Mouse (Mus musculus) forebrain, embryonic 15.5 days (tissue): ENCODE data around the gene Vps37c. TPM values are rescaled to one million over a fixed set of nuclear protein-coding genes. Genes with fewer than 3 reads are reported as not detected.

Source experiments
- polyA plus RNA-seq: library from polyadenylated mRNA; unstranded; fragments of >200 nt; fragmentation: Nextera tagmentation; extraction: Ambion mirVana; gene quantifications from 2 replicates; pipeline ENCODE4 v1.2.1, GENCODE M21; 2015

Gene Vps37c
- polyA plus RNA-seq, 1 experiment from 2014 or later: 39.3 TPM

Other genes starting within 250 kb of the Vps37c start
- gene Lrrc10b, start 231.3 kb upstream of the Vps37c start, polyA plus RNA-seq: 0.40 and 1.1 TPM in 2 replicates
- 1.5 and 3.0 TPM in 2 replicates for gene Ppp1r32, start 205.8 kb upstream of the Vps37c start, polyA plus RNA-seq
- 51.6 and 52.6 TPM in 2 replicates for gene Cpsf7, start 163.5 kb upstream of the Vps37c start, polyA plus RNA-seq
- 62.7 and 63.1 TPM in 2 replicates for gene Sdhaf2, start 162.6 kb upstream of the Vps37c start, polyA plus RNA-seq
- 43.3 and 47.8 TPM in 2 replicates for gene Tmem216, start 132.5 kb upstream of the Vps37c start, polyA plus RNA-seq
- 18.8 and 21.3 TPM in 2 replicates for gene Cyb561a3, start 111.6 kb upstream of the Vps37c start, polyA plus RNA-seq
- gene Tmem138, start 111.4 kb upstream of the Vps37c start, polyA plus RNA-seq: 39.0 and 40.5 TPM in 2 replicates
- gene Ddb1, start 83.4 kb upstream of the Vps37c start, polyA plus RNA-seq: 264 and 270 TPM in 2 replicates
- gene Tkfc, start 83.1 kb upstream of the Vps37c start, polyA plus RNA-seq: 23.8 and 24.0 TPM in 2 replicates
- 0.38 and 0.39 TPM in 2 replicates for gene Vwce, start 54.5 kb upstream of the Vps37c start, polyA plus RNA-seq
- gene Pga5, start 10.7 kb upstream of the Vps37c start, polyA plus RNA-seq: not detected in 2 replicates
- 0.22 and 0.26 TPM in 2 replicates for gene Cd5, start 50.3 kb downstream of the Vps37c start, polyA plus RNA-seq
- gene Cd6, start 141.3 kb downstream of the Vps37c start, polyA plus RNA-seq: not detected in 2 replicates
- 0.39 and 0.42 TPM in 2 replicates for gene Slc15a3, start 151.0 kb downstream of the Vps37c start, polyA plus RNA-seq
- 166 and 173 TPM in 2 replicates for gene Tmem132a, start 181.2 kb downstream of the Vps37c start, polyA plus RNA-seq
- 39.9 and 40.2 TPM in 2 replicates for gene Tmem109, start 193.3 kb downstream of the Vps37c start, polyA plus RNA-seq
- 42.2 and 52.4 TPM in 2 replicates for gene Prpf19, start 206.5 kb downstream of the Vps37c start, polyA plus RNA-seq
- gene Zp1, start 231.9 kb downstream of the Vps37c start, polyA plus RNA-seq: 0.22 and 0.33 TPM in 2 replicates
- 0.06 and 0.20 TPM in 2 replicates for gene Ptgdr2, start 248.4 kb downstream of the Vps37c start, polyA plus RNA-seq